12 mouse cellular contexts compared by ENCODE assay signal in genomic region chr1:135685316-135685715, GRCm38 (mm10). TPM values are rescaled to one million over a fixed set of nuclear protein-coding genes. Genes with fewer than 3 reads are reported as not detected.
DNase-seq lines count a peak whose midpoint lies in the region; ATAC-seq lines count a peak whose summit lies in the region.
"Had no signal": no experiment of that assay in that cellular context is flagged by ENCODE, and none has a peak within 500 bp of the region (broad histone marks: within the 10 kb centered on the region; RNA-seq: fewer than 3 reads in every experiment).

No protein-coding gene starts in this region.

- no peak for ATAC-seq in hindbrain, embryonic 13.5 days (ENCODE audit: low FRiP score)
- no peak for ATAC-seq in hindbrain, embryonic 11.5 days (ENCODE audit: low FRiP score)
- no peak for ATAC-seq in neural tube, embryonic 13.5 days (ENCODE audit: low read depth)
- ATAC-seq in heart, embryonic 15.5 days (replicated peaks; ENCODE audit: insufficient number of reproducible peaks, insufficient read depth, low FRiP score, low read depth), result no peak
- no peak for ATAC-seq in stomach, embryonic 16.5 days (ENCODE audit: insufficient read depth, low FRiP score)

- no peak overlapping the region for H3K4me3 ChIP-seq in hindbrain, embryonic 13.5 days
- no peak overlapping the region for H3K4me3 ChIP-seq in hindbrain, embryonic 11.5 days (ENCODE audit: low read depth, low read length)
- no peak overlapping the region for H3K4me3 ChIP-seq in neural tube, embryonic 13.5 days
- peak overlapping the region; percentile 90; the same call in 1 of the 2 replicates for H3K4me3 ChIP-seq in heart, embryonic 15.5 days
- H3K4me3 ChIP-seq in stomach, embryonic 16.5 days (replicated peaks; ENCODE audit: low read length), result no peak overlapping the region
- H3K4me3 ChIP-seq: embryonic facial prominence, embryonic 12.5 days had no signal

- no peak overlapping the region for H3K27ac ChIP-seq in hindbrain, embryonic 13.5 days
- no peak overlapping the region for H3K27ac ChIP-seq in hindbrain, embryonic 11.5 days (ENCODE audit: low read depth, low read length)
- no peak overlapping the region for H3K27ac ChIP-seq in neural tube, embryonic 13.5 days (replicated peaks)
- peak overlapping the region; percentile 29; the same call in 1 of the 2 replicates for H3K27ac ChIP-seq in heart, embryonic 15.5 days
- H3K27ac ChIP-seq in stomach, embryonic 16.5 days (ENCODE audit: low read length), result no peak overlapping the region
- H3K27ac ChIP-seq: embryonic facial prominence, embryonic 12.5 days had no signal

- peak overlapping the region; percentile 99 for H3K4me2 ChIP-seq in hindbrain, embryonic 13.5 days
- no peak overlapping the region for H3K4me2 ChIP-seq in hindbrain, embryonic 11.5 days (replicated peaks; ENCODE audit: low read depth, low read length)
- H3K4me2 ChIP-seq in neural tube, embryonic 13.5 days, result peak overlapping the region; percentile 95; the same call in 1 of the 2 replicates
- peak overlapping the region; percentile 96 for H3K4me2 ChIP-seq in heart, embryonic 15.5 days
- peak overlapping the region; percentile 10; the same call in 1 of the 2 replicates for H3K4me2 ChIP-seq in stomach, embryonic 16.5 days (ENCODE audit: low read depth, low read length)

- 46% methylated on average over 6 of the region's 6 CpGs for WGBS in hindbrain, embryonic 13.5 days
- 51% methylated on average over 5 of the region's 6 CpGs for WGBS in hindbrain, embryonic 11.5 days
- 59% methylated on average over 6 of the region's 6 CpGs for WGBS in neural tube, embryonic 13.5 days
- 53% methylated on average over 6 of the region's 6 CpGs for WGBS in heart, embryonic 15.5 days
- 54% methylated on average over 6 of the region's 6 CpGs for WGBS in stomach, embryonic 16.5 days

- no peaks in the 10 kb centered on the region for H3K9me3 ChIP-seq in hindbrain, embryonic 13.5 days
- H3K9me3 ChIP-seq in hindbrain, embryonic 11.5 days (ENCODE audit: control insufficient read depth, low read length), result no peaks in the 10 kb centered on the region
- H3K9me3 ChIP-seq in neural tube, embryonic 13.5 days, result no peaks in the 10 kb centered on the region
- H3K9me3 ChIP-seq in heart, embryonic 15.5 days (replicated peaks), result no peaks in the 10 kb centered on the region
- H3K9me3 ChIP-seq in stomach, embryonic 16.5 days (replicated peaks; ENCODE audit: control insufficient read depth, low read length), result no peaks in the 10 kb centered on the region
- H3K9me3 ChIP-seq: embryonic facial prominence, embryonic 12.5 days had no signal

- no peaks in the 10 kb centered on the region for H3K36me3 ChIP-seq in hindbrain, embryonic 13.5 days
- H3K36me3 ChIP-seq in hindbrain, embryonic 11.5 days (ENCODE audit: control insufficient read depth, insufficient read depth, low read length), result no peaks in the 10 kb centered on the region
- H3K36me3 ChIP-seq in neural tube, embryonic 13.5 days, result no peaks in the 10 kb centered on the region
- H3K36me3 ChIP-seq in heart, embryonic 15.5 days, result no peaks in the 10 kb centered on the region
- H3K36me3 ChIP-seq in stomach, embryonic 16.5 days (ENCODE audit: control insufficient read depth, insufficient read depth, low read length), result no peaks in the 10 kb centered on the region
- H3K36me3 ChIP-seq: embryonic facial prominence, embryonic 12.5 days had no signal

- peaks cover 48% of the 10 kb centered on the region for H3K4me1 ChIP-seq in hindbrain, embryonic 13.5 days (replicated peaks)
- H3K4me1 ChIP-seq in hindbrain, embryonic 11.5 days (replicated peaks; ENCODE audit: control insufficient read depth, insufficient read depth, low read length), result peaks cover 6% of the 10 kb centered on the region; the same call in 1 of the 2 replicates
- peaks cover 43% of the 10 kb centered on the region for H3K4me1 ChIP-seq in neural tube, embryonic 13.5 days (replicated peaks)
- peaks cover 34% of the 10 kb centered on the region for H3K4me1 ChIP-seq in heart, embryonic 15.5 days (replicated peaks)
- peaks cover 9% of the 10 kb centered on the region for H3K4me1 ChIP-seq in stomach, embryonic 16.5 days (ENCODE audit: control insufficient read depth, insufficient read depth, low read length)

- peaks cover 40% of the 10 kb centered on the region for H3K27me3 ChIP-seq in hindbrain, embryonic 13.5 days
- H3K27me3 ChIP-seq in hindbrain, embryonic 11.5 days (ENCODE audit: control insufficient read depth, insufficient read depth, low read length), result peaks cover 27% of the 10 kb centered on the region
- H3K27me3 ChIP-seq in neural tube, embryonic 13.5 days, result peaks cover 30% of the 10 kb centered on the region
- no peaks in the 10 kb centered on the region for H3K27me3 ChIP-seq in heart, embryonic 15.5 days
- H3K27me3 ChIP-seq in stomach, embryonic 16.5 days (ENCODE audit: control insufficient read depth, insufficient read depth, low read length), result no peaks in the 10 kb centered on the region

- no peak overlapping the region for H3K9ac ChIP-seq in hindbrain, embryonic 13.5 days
- no peak overlapping the region for H3K9ac ChIP-seq in hindbrain, embryonic 11.5 days (ENCODE audit: low read depth, low read length)
- no peak overlapping the region for H3K9ac ChIP-seq in neural tube, embryonic 13.5 days
- H3K9ac ChIP-seq in heart, embryonic 15.5 days, result no peak overlapping the region
- H3K9ac ChIP-seq in stomach, embryonic 16.5 days (ENCODE audit: low read length), result no peak overlapping the region
- H3K9ac ChIP-seq: embryonic facial prominence, embryonic 12.5 days had no signal

- no peak for DNase-seq in hindbrain, embryonic 11.5 days (ENCODE audit: low spot score)
- no peak for DNase-seq in neural tube, embryonic 10.5 days (ENCODE audit: extremely low spot score, low spot score)
- DNase-seq in cerebellum, adult 18-20 months, result no peak
- DNase-seq in cerebellum, adult 11-12 months, result no peak
- DNase-seq: kidney, adult 2 months; lung, postnatal 10 days; right cerebral cortex, postnatal 25 days had no signal

RNA-seq across cellular contexts. Expression of gene Csrp1, which starts 34.5 kb away (rescaled TPM):
- polyA plus RNA-seq in hindbrain, embryonic 13.5 days (2015; fragmentation: Nextera tagmentation; extraction: Ambion mirVana), result 22.9 and 25.3 TPM in 2 replicates
- 42.2 and 42.8 TPM in 2 replicates for polyA plus RNA-seq in hindbrain, embryonic 11.5 days (2014; fragmentation: Nextera tagmentation; extraction: Ambion mirVana)
- 28.0 and 30.6 TPM in 2 replicates for polyA plus RNA-seq in neural tube, embryonic 13.5 days (2015; fragmentation: Nextera tagmentation; extraction: Ambion mirVana)
- polyA plus RNA-seq in heart, embryonic 15.5 days (2015; fragmentation: Nextera tagmentation; extraction: Ambion mirVana), result 149 and 169 TPM in 2 replicates
- 229 and 245 TPM in 2 replicates for polyA plus RNA-seq in stomach, embryonic 16.5 days (2015; fragmentation: Nextera tagmentation; extraction: Ambion mirVana)
